Mouse (Mus musculus): ENCODE measurements at regions not wholly inside any gene's neighbourhood (a gene's known extent, or its start where the extent isn't known, plus 50 kb on each side); places are given as distances from the start of the nearest gene placed in this dataset.
A peak's percentile ranks its signal among the peaks of the same experiment; 100 is the strongest.

GRCm38 (mm10) chr2:30676833-30677459 is 82.1 kb downstream of the Cstad start:
- DNase-seq (ENCODE audit: low read depth, low spot score): peak; percentile 44

- no peak for DNase-seq (ENCODE audit: low read depth, low spot score)
Observed at GRCm38 (mm10) chr2:30676450-30676832, 81.6 kb downstream of the Cstad start.

- DNase-seq (ENCODE audit: low read depth, low spot score): no peak
Observed at GRCm38 (mm10) chr2:30675839-30676238, 81.0 kb downstream of the Cstad start.

GRCm38 (mm10) chr2:30670836-30671586 is 76.2 kb downstream of the Cstad start:
- DNase-seq (ENCODE audit: low read depth, low spot score): no peak

GRCm38 (mm10) chr2:30667468-30667867 is 72.6 kb downstream of the Cstad start:
- DNase-seq (ENCODE audit: low read depth, low spot score): no peak

GRCm38 (mm10) chr2:30661147-30661546 is 66.3 kb downstream of the Cstad start:
- no peak for DNase-seq (ENCODE audit: low read depth, low spot score)

GRCm38 (mm10) chr2:30660613-30660991 is 65.8 kb downstream of the Cstad start:
- peak; percentile 63 for DNase-seq (ENCODE audit: low read depth, low spot score)

GRCm38 (mm10) chr2:30659836-30660612 is 65.2 kb downstream of the Cstad start:
- no peak for DNase-seq (ENCODE audit: low read depth, low spot score)

GRCm38 (mm10) chr2:30658844-30659555 is 64.2 kb downstream of the Cstad start:
- no peak for DNase-seq (ENCODE audit: low read depth, low spot score)

Measured in R1 (cell line).